Mouse (Mus musculus) hindlimb bud, embryonic 11.5 days (tissue): ENCODE measurements around the gene Rpp30.

Experiments used
- DNase-seq: peaks from one replicate; pipeline ENCODE4 v3.0.0-alpha.2; 2012; ENCODE audit warnings: low read depth, low spot score; ENCODE audit errors: extremely low spot score

Rpp30 gene

GRCm38 (mm10) chr19:36124203-36124602 lies 40.7 kb downstream of the Rpp30 start:
- no peak for DNase-seq

GRCm38 (mm10) chr19:36128440-36128839 lies 44.9 kb downstream of the Rpp30 start:
- no peak for DNase-seq

GRCm38 (mm10) chr19:36129213-36129612 lies 45.7 kb downstream of the Rpp30 start:
- no peak for DNase-seq

- no peak for DNase-seq
These were observed 46.1 kb downstream of the Rpp30 start for GRCm38 (mm10) chr19:36129643-36130042.

GRCm38 (mm10) chr19:36130181-36130580 lies 46.7 kb downstream of the Rpp30 start:
- no peak for DNase-seq

- DNase-seq: no peak
These were observed 48.5 kb downstream of the Rpp30 start for GRCm38 (mm10) chr19:36131990-36132389.

GRCm38 (mm10) chr19:36133064-36133463 lies 49.5 kb downstream of the Rpp30 start:
- DNase-seq: no peak

GRCm38 (mm10) chr19:36133731-36134130 lies 50.2 kb downstream of the Rpp30 start:
- no peak for DNase-seq

- DNase-seq: no peak
These were observed 60.1 kb downstream of the Rpp30 start for GRCm38 (mm10) chr19:36143571-36143970.

- DNase-seq: no peak
These were observed 65.1 kb downstream of the Rpp30 start for GRCm38 (mm10) chr19:36148578-36148977.

- DNase-seq: no peak
These were observed 66.9 kb downstream of the Rpp30 start for GRCm38 (mm10) chr19:36150241-36151007.
